Mouse (Mus musculus): ENCODE results near the gene Cflar.
A peak's percentile ranks its signal among the peaks of the same experiment; 100 is the strongest.
"Not testable (repeated sequence)": the region's sequence is repeated elsewhere in the genome, so short reads cannot be mapped to it uniquely, and the experiment has no call there.

The Cflar gene

DNA sequence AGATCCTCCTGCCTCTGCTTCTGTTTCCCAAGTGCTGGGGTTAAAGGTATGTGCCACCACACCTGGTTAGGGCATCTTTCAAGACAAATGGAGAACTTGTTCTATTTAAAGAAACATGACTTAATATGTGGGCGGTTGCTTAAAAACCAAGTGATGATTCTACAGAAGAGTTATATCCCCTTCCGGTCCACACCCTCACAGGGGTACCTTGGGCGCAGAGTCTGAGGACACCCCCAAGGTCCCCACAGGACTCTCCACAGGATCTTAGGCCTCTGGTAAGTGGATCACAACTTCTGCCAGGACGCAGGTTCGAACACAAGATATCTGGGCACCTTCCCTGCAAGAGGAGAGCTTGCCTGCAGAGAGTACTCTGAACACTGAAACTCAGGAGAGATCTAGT is 64.1 kb downstream of the Cflar start:
- no peak for DNase-seq (ENCODE audit: low read depth, low spot score)

- no peak for DNase-seq (ENCODE audit: low read depth, low spot score)
These were observed 66.3 kb downstream of the Cflar start for GRCm38 (mm10) chr1:58777583-58777982.

GRCm38 (mm10) chr1:58778226-58778625 is 66.9 kb downstream of the Cflar start:
- DNase-seq (ENCODE audit: low read depth, low spot score), result no peak

- no peak for DNase-seq (ENCODE audit: low read depth, low spot score)
These were observed 75.0 kb downstream of the Cflar start for GRCm38 (mm10) chr1:58786276-58786675.

DNA sequence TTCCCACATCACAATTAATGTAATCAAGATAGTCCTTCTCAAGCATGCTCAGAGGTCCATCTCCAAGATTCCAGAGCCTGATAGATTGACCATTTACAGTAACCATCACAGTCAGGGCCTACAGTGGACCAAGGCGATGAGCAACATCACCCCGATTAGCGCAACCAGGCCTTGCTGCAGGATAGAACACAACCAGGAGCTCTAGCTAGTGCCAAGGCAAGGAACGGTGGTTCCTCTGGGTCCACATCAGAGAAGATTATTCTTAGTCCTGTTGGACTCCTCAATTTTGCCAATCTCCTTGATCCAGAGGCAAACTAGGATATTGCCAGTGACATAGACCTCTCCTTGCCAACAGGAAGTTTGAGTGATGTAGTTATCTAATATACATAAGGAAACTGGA is 77.1 kb downstream of the Cflar start:
- DNase-seq (ENCODE audit: low read depth, low spot score), result no peak

- no peak for DNase-seq (ENCODE audit: low read depth, low spot score)
These were observed 83.4 kb downstream of the Cflar start for GRCm38 (mm10) chr1:58794705-58795104.

DNA sequence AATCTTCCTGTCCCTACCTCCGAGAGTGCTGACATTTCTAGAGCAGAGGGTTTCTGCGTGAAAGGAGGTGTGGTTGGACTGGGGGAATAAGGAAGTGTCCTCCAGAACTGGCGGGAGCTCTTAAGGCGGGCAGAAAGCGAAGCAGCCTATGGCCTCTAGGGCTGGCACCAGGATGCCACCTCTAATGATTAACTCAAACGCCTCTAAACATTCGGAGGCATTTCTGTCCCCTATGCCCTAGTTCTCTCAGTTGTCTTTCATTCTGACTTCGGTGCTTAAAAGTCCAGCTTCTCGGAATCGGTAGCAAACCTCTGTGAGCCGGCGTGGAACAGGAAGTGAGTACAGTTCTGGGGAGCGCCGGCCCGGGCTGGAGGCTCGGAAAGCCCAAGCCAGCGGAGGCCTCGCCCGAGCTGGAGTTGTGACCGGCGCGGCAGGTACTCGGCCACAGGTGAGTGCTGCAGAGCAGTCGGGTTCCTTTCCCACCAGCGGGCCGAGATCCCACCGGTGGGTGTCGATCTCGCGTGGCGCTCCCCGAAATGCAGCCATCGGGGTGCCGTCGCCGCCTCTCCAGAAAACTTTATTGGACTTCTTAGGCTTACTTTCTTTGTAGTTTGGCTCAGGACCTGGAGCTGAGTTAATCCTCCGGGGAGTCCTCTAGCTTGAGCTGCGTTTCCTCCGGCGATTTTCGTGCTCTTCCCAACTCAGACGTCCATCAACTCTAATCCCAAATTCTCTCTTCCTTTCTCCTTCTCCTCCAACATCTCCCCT is 84.2 kb downstream of the Cflar start, which contains the start of gene Casp8:
TSS of gene Casp8 (plus strand) at position 84 of the 768 bp plus-strand sequence.
- peak; percentile 31 for DNase-seq (ENCODE audit: low read depth, low spot score)

DNA sequence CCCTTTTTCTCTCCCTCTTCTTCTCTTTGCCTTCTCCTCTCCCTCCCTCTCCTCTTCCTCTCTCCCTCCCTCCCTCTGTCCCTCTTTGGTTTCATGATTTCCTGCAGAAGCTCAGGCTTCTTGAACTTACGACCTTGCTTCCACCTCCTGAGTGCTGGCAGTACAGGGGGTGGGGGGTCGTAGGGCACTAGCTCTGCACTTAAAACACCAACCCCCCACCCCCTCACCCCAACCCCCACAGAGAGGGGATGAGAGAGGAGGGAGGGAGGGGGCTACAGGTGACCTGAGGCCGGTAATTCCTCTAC is 84.7 kb downstream of the Cflar start:
- no peak for DNase-seq (ENCODE audit: low read depth, low spot score)

GRCm38 (mm10) chr1:58796853-58797252 is 85.5 kb downstream of the Cflar start:
- DNase-seq (ENCODE audit: low read depth, low spot score), result no peak

- no peak for DNase-seq (ENCODE audit: low read depth, low spot score)
These were observed 86.1 kb downstream of the Cflar start for GRCm38 (mm10) chr1:58797370-58797769.

DNA sequence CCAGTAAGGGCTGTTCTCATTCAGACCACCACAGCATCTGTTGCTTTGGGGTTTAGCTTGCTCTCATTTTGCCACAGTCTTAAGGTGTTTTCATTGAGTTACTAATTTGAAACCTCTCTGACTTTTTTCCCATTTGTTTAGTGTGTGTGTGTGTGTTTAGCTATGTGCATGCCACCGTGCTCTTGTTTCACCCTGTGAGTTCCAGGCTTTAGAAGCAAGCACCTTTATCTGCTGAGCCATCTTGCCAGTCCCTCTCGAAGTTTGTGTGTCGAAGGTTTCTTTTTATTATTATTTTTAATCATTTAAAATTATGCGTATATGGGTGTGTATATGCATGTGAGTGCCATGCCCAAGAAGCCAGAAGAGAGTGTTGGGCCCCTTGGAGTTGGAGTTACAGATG is 87.6 kb downstream of the Cflar start:
- DNase-seq (ENCODE audit: low read depth, low spot score), result no peak

GRCm38 (mm10) chr1:58800644-58801043 is 89.3 kb downstream of the Cflar start:
- DNase-seq (ENCODE audit: low read depth, low spot score), result not testable (repeated sequence)

GRCm38 (mm10) chr1:58801558-58802285 is 90.4 kb downstream of the Cflar start:
- no peak for DNase-seq (ENCODE audit: low read depth, low spot score)

GRCm38 (mm10) chr1:58802322-58803273 is 91.3 kb downstream of the Cflar start:
- no peak for DNase-seq (ENCODE audit: low read depth, low spot score)

- DNase-seq (ENCODE audit: low read depth, low spot score), result no peak
These were observed 92.2 kb downstream of the Cflar start for GRCm38 (mm10) chr1:58803531-58803930.

DNA sequence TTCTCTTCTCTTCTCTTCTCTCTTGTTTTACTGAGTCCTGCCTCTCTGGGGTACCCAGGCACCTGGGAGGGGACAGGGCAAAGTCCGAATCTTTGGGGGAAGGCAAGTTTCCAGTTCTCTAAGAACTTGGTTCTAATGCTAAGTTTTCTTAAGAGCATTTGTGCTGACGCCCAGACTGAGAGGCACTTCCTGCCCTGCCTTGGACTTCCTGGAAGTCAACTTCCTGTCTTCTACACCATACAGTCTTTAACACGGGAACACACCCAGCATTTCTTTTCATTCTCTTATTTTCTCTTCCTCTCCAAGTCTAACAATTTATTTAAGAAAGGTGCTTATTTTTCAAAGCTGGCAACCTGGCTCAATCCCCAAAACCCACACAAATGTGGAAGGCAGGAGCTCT is 95.3 kb downstream of the Cflar start:
- DNase-seq (ENCODE audit: low read depth, low spot score), result no peak

Measured in c-Kit-negative CD71-positive TER-119-positive erythroid progenitor cells, embryonic 14.5 days (primary cell).